Mouse (Mus musculus): Measurements from ENCODE around the gene Mrpl34. TPM values are rescaled to one million over a fixed set of nuclear protein-coding genes. Genes with fewer than 3 reads are reported as not detected.
"Not testable (repeated sequence)": the region's sequence is repeated elsewhere in the genome, so short reads cannot be mapped to it uniquely, and the experiment has no call there.

Mrpl34 gene
- polyA plus RNA-seq (2014; fragmentation: Nextera tagmentation; extraction: Ambion mirVana) = 231 and 239 TPM in 2 replicates

DNA sequence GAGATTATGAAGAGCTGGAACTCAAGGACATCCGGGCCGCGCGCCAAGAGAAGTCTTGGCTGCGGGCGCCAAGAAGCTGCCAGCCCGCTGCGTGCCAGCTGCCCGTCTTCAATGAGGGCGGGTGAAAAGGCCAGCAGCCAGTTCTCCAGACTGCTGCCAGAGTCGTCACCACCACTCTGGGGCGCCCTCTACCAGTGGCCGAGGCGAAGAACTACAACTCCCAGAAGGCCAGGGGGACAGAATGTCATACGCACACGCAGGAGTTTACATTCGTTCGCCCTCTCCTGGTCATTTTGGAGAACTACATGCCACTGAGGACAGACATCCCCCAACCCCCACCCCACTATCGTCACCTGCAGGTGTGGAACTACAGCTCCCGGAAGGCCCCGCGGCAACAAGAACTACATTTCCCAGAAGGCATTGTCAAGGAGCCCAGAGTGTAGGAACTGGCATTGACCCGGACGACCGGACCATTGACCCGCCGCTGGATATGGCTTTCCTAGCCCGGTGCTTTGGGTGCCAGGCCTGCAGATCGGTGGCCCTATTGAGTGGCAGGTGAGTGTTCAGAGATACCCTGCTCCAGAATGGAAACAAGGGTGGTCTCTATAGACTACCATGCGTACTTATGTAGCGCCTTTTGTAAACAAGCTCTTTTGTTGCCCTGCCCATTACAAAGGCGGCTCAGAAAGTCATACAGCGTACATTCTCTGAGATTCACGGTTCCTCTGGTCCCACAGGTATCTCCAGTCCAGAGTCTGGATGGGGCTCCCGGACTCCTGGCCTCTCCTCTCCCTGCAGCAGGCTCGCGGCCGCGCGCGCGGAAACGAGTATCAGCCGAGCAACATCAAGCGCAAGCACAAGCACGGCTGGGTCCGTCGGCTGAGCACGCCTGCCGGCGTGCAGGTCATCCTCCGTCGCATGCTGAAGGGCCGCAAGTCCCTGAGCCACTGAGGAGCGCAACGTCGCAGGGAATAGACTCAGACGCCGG is at the start of gene Mrpl34:
TSS of gene Mrpl34 (plus strand) at position 447 of the 988 bp plus-strand sequence.
- H3K9me3 ChIP-seq (ENCODE audit: control insufficient read depth, low read length) = no peaks in the 10 kb centered on the region
- H3K4me2 ChIP-seq (replicated peaks; ENCODE audit: low read depth, low read length) = peak within 1 kb of the TSS; percentile 85
- H3K27ac ChIP-seq (ENCODE audit: low read depth, low read length) = peak within 1 kb of the TSS; percentile 71
- under 1% methylated on average over 59 of the region's 59 CpGs for WGBS
- ATAC-seq (ENCODE audit: low FRiP score) = peak; percentile 81
- H3K27me3 ChIP-seq (ENCODE audit: control insufficient read depth, insufficient read depth, low read length) = no peaks in the 10 kb centered on the region
- H3K4me3 ChIP-seq (ENCODE audit: low read depth, low read length) = peak within 1 kb of the TSS; percentile 88
- peak within 1 kb of the TSS; percentile 90 for H3K9ac ChIP-seq (ENCODE audit: low read depth, low read length)
- peaks cover 15% of the 10 kb centered on the region for H3K4me1 ChIP-seq (replicated peaks; ENCODE audit: control insufficient read depth, insufficient read depth, low read length)
- peak; percentile 100 for DNase-seq (ENCODE audit: low spot score)
- peaks cover 8% of the 10 kb centered on the region; the same call in 1 of the 2 replicates for H3K36me3 ChIP-seq (ENCODE audit: control insufficient read depth, insufficient read depth, low read length)

DNA sequence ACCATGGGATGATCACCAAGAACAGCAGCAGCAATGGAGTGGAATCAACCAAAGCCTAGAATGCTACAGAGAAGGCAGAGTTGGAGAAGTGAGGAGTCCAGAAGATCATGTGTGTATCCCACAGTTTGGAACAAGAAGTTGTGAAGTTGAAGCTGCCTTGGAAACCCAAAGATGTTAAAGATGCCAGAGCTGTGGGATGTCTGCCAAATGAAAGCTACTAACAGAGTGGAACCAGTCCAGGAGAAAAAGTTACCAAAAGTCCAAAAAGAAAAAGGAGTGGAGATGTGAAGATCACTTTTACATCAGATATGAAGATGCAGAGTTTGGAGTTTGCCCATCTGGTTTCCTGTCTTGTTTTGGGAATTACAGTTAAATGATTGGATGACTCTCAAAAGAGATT is 42.6 kb upstream of the Mrpl34 start:
- Histone ChIP-seq H3K4me3 (ENCODE audit: low read depth, low read length) (no peak overlapping the region), H3K36me3 (ENCODE audit: control insufficient read depth, insufficient read depth, low read length) (no peaks in the 10 kb centered on the region), H3K9ac (ENCODE audit: low read depth, low read length) (no peak overlapping the region), H3K9me3 (ENCODE audit: control insufficient read depth, low read length) (no peaks in the 10 kb centered on the region), H3K27me3 (ENCODE audit: control insufficient read depth, insufficient read depth, low read length) (no peaks in the 10 kb centered on the region), H3K4me2 (replicated peaks; ENCODE audit: low read depth, low read length) (no peak overlapping the region), H3K4me1 (replicated peaks; ENCODE audit: control insufficient read depth, insufficient read depth, low read length) (no peaks in the 10 kb centered on the region), H3K27ac (ENCODE audit: low read depth, low read length) (no peak overlapping the region)
- no peak for DNase-seq (ENCODE audit: low spot score)
- no peak for ATAC-seq (ENCODE audit: low FRiP score)

DNA sequence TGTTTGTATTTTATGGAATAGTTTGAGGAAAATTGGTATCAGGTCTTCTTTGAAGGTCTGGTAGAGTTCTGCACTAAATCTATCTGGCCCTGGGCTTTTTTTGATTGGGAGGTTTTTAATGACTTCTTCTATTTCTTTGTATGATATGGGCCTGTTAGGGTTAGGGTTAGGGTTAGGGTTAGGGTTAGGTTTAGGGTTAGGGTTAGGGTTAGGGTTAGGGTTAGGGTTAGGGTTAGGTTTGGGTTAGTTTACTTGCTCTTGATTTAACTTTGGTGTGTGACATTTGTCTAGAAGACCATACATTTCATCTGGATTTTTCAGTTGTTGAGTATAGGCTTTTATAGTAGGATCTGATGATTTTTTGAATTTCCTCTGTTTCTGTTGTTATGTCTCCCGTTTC is 31.8 kb upstream of the Mrpl34 start:
- H3K4me1 ChIP-seq (replicated peaks; ENCODE audit: control insufficient read depth, insufficient read depth, low read length); H3K9me3 ChIP-seq (ENCODE audit: control insufficient read depth, low read length); H3K4me3 ChIP-seq (ENCODE audit: low read depth, low read length); H3K36me3 ChIP-seq (ENCODE audit: control insufficient read depth, insufficient read depth, low read length); H3K27me3 ChIP-seq (ENCODE audit: control insufficient read depth, insufficient read depth, low read length); H3K4me2 ChIP-seq (replicated peaks; ENCODE audit: low read depth, low read length); DNase-seq (ENCODE audit: low spot score); H3K27ac ChIP-seq (ENCODE audit: low read depth, low read length); ATAC-seq (ENCODE audit: low FRiP score); H3K9ac ChIP-seq (ENCODE audit: low read depth, low read length): not testable (repeated sequence)
- 79% methylated on average over 1 of the region's 1 CpGs for WGBS

DNA sequence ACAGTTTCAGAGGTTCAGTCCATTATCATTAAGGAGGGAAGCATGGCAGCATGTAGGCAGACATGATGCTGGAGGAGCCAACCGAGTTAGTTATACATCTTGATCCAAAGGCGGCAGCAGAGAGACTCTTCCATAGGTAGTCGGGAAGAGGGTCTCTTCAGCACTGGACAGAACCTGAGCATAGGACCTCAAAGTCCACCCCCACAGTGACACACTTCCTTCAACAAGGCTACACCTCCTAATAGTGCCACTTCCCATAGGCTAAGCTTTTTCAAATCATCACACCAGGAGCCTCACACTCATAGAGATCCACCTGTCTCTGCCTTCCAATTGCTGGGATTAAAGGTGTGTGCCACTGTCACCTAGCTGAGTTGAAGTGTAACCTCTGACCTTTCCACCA is 27.7 kb upstream of the Mrpl34 start:
- H3K9me3 ChIP-seq (ENCODE audit: control insufficient read depth, low read length) = no peaks in the 10 kb centered on the region
- no peaks in the 10 kb centered on the region for H3K36me3 ChIP-seq (ENCODE audit: control insufficient read depth, insufficient read depth, low read length)
- H3K4me3 ChIP-seq (ENCODE audit: low read depth, low read length) = no peak overlapping the region
- no peak overlapping the region for H3K27ac ChIP-seq (ENCODE audit: low read depth, low read length)
- WGBS = 63% methylated on average over 3 of the region's 3 CpGs
- DNase-seq (ENCODE audit: low spot score) (no peak), ATAC-seq (ENCODE audit: low FRiP score) (no peak)
- no peak overlapping the region for H3K4me2 ChIP-seq (replicated peaks; ENCODE audit: low read depth, low read length)
- H3K27me3 ChIP-seq (ENCODE audit: control insufficient read depth, insufficient read depth, low read length) = no peaks in the 10 kb centered on the region
- H3K9ac ChIP-seq (ENCODE audit: low read depth, low read length) = no peak overlapping the region
- no peaks in the 10 kb centered on the region for H3K4me1 ChIP-seq (replicated peaks; ENCODE audit: control insufficient read depth, insufficient read depth, low read length)

DNA sequence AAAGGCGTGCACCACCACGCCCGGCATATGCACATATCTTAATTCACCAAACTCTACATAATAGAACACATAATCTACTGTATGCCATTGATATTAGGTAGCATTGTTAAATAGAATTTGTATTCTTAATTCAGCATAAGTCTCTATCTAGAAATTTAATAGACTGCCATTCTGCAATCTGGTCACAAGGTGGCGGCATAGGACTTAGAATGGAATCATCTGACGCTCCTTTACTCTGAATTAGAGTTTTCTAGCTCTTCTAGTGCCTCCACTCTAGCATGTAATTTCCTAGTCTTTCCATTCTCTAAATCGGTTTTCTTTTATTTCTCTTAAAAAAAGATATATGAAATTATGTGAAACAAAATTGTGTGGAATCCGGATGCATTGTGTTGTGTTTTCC is 23.4 kb upstream of the Mrpl34 start:
- no peak overlapping the region for H3K4me2 ChIP-seq (replicated peaks; ENCODE audit: low read depth, low read length)
- ATAC-seq (ENCODE audit: low FRiP score) = no peak
- no peaks in the 10 kb centered on the region for H3K36me3 ChIP-seq (ENCODE audit: control insufficient read depth, insufficient read depth, low read length)
- H3K4me3 ChIP-seq (ENCODE audit: low read depth, low read length) = no peak overlapping the region
- H3K9me3 ChIP-seq (ENCODE audit: control insufficient read depth, low read length) = no peaks in the 10 kb centered on the region
- no peaks in the 10 kb centered on the region for H3K27me3 ChIP-seq (ENCODE audit: control insufficient read depth, insufficient read depth, low read length)
- no peak overlapping the region for H3K9ac ChIP-seq (ENCODE audit: low read depth, low read length)
- 2% methylated on average over 7 of the region's 7 CpGs for WGBS
- DNase-seq (ENCODE audit: low spot score) = peak; percentile 81
- no peaks in the 10 kb centered on the region for H3K4me1 ChIP-seq (replicated peaks; ENCODE audit: control insufficient read depth, insufficient read depth, low read length)
- H3K27ac ChIP-seq (ENCODE audit: low read depth, low read length) = no peak overlapping the region

DNA sequence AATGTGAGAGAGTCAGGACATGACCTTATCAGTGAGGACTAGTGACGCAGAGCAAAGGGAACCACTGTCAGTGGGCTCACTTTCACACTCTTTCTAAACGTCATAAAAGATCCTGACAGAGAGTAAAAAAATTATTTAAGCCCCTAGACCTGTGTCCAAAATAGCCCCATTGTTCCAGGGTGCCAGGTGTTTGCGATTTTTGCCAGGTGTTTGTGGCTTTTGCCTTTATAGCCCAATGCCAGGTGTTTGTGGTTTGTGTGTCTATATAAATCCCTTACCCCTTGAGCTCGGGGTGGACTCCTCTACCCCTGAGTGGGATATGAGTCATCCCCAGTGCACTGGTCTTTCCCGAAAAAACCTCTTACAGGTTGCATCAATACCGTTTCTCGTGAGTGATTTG is 19.7 kb upstream of the Mrpl34 start:
- Histone ChIP-seq H3K9me3 (ENCODE audit: control insufficient read depth, low read length) (no peaks in the 10 kb centered on the region), H3K9ac (ENCODE audit: low read depth, low read length) (no peak overlapping the region), H3K4me1 (replicated peaks; ENCODE audit: control insufficient read depth, insufficient read depth, low read length) (no peaks in the 10 kb centered on the region), H3K36me3 (ENCODE audit: control insufficient read depth, insufficient read depth, low read length) (no peaks in the 10 kb centered on the region), H3K4me3 (ENCODE audit: low read depth, low read length) (no peak overlapping the region), H3K27ac (ENCODE audit: low read depth, low read length) (no peak overlapping the region), H3K4me2 (replicated peaks; ENCODE audit: low read depth, low read length) (no peak overlapping the region), H3K27me3 (ENCODE audit: control insufficient read depth, insufficient read depth, low read length) (no peaks in the 10 kb centered on the region)
- DNase-seq (ENCODE audit: low spot score) (no peak), ATAC-seq (ENCODE audit: low FRiP score) (no peak)
- 86% methylated on average over 7 of the region's 7 CpGs for WGBS

DNA sequence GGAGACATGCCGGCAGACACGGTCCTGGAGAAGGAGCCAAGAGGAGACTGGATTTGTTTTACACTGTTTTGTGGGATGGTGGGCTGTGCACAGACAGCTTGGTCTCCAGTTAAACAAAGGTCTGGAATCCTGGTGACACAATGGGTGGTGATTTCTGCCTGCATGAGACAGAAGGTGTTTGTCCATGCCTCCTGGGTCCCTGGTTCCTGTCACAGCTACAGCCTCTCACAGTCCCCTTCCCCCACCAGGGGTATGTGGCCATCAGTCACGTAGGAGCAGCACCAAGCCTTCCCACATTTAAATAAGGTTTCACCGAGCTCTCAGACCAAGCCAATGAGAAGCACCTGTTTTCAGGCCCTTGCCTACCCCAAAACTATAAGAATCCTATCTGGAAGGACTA is 13.4 kb upstream of the Mrpl34 start:
- WGBS = 67% methylated on average over 4 of the region's 4 CpGs
- no peak overlapping the region for H3K27ac ChIP-seq (ENCODE audit: low read depth, low read length)
- no peak for DNase-seq (ENCODE audit: low spot score)

DNA sequence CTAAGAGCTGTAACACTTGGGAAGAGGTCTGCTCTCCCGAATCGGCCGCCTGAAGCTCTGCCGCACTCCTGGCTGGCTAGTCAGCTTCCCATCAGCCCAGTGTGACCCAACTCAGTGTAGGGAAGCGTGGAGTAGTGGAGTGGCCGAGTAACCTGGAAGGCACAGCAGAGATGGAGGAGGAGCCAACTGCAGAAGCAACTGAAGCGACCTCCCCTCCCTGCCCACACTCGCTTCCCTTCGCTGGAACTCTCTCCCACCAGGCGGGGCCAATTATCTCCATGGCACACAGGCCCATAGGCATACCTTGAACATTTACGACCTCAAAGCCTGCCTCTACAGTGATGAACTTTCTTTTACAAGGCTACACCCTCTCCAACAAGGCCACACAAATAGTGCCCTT is 13.0 kb upstream of the Mrpl34 start:
- Histone ChIP-seq H3K4me3 (ENCODE audit: low read depth, low read length) (no peak overlapping the region), H3K36me3 (ENCODE audit: control insufficient read depth, insufficient read depth, low read length) (no peaks in the 10 kb centered on the region), H3K9me3 (ENCODE audit: control insufficient read depth, low read length) (no peaks in the 10 kb centered on the region), H3K4me2 (replicated peaks; ENCODE audit: low read depth, low read length) (no peak overlapping the region), H3K9ac (ENCODE audit: low read depth, low read length) (no peak overlapping the region), H3K27ac (ENCODE audit: low read depth, low read length) (no peak overlapping the region), H3K27me3 (ENCODE audit: control insufficient read depth, insufficient read depth, low read length) (no peaks in the 10 kb centered on the region), H3K4me1 (replicated peaks; ENCODE audit: control insufficient read depth, insufficient read depth, low read length) (no peaks in the 10 kb centered on the region)
- ATAC-seq (ENCODE audit: low FRiP score) = no peak
- DNase-seq (ENCODE audit: low spot score) = no peak
- WGBS = 49% methylated on average over 11 of the region's 11 CpGs

More for the DNA sequence above, 13.4 kb upstream of the Mrpl34 start:
- H3K9me3 ChIP-seq (ENCODE audit: control insufficient read depth, low read length) = no peaks in the 10 kb centered on the region
- H3K9ac ChIP-seq (ENCODE audit: low read depth, low read length) = no peak overlapping the region
- no peak overlapping the region for H3K4me2 ChIP-seq (replicated peaks; ENCODE audit: low read depth, low read length)
- no peak overlapping the region for H3K4me3 ChIP-seq (ENCODE audit: low read depth, low read length)
- no peaks in the 10 kb centered on the region for H3K27me3 ChIP-seq (ENCODE audit: control insufficient read depth, insufficient read depth, low read length)
- ATAC-seq (ENCODE audit: low FRiP score) = no peak
- H3K4me1 ChIP-seq (replicated peaks; ENCODE audit: control insufficient read depth, insufficient read depth, low read length) = no peaks in the 10 kb centered on the region
- H3K36me3 ChIP-seq (ENCODE audit: control insufficient read depth, insufficient read depth, low read length) = no peaks in the 10 kb centered on the region

DNA sequence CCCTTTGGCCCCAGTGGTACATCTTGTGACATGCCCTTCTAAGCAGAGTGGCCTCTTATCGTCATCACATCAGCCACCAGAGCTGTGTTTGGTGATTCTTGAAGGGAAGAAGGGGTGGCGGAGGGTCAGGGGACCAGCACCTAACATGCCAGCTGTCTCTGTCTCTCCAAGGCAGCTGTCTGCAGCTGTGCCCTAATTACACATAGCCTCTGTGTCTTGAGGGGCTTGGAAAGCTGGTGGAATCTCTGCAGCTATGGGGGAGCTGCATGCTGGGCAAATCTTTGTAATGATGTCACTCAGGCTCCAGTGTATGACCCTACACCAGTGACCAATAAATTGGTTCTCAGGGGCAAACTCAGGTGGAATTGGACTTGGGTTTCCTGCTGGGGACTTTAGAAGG is 12.1 kb upstream of the Mrpl34 start:
- DNase-seq (ENCODE audit: low spot score) (no peak), ATAC-seq (ENCODE audit: low FRiP score) (no peak)
- WGBS = 82% methylated on average over 2 of the region's 2 CpGs
- Histone ChIP-seq H3K27ac (ENCODE audit: low read depth, low read length) (no peak overlapping the region), H3K9ac (ENCODE audit: low read depth, low read length) (no peak overlapping the region), H3K27me3 (ENCODE audit: control insufficient read depth, insufficient read depth, low read length) (no peaks in the 10 kb centered on the region), H3K9me3 (ENCODE audit: control insufficient read depth, low read length) (no peaks in the 10 kb centered on the region), H3K36me3 (ENCODE audit: control insufficient read depth, insufficient read depth, low read length) (no peaks in the 10 kb centered on the region), H3K4me2 (replicated peaks; ENCODE audit: low read depth, low read length) (no peak overlapping the region), H3K4me1 (replicated peaks; ENCODE audit: control insufficient read depth, insufficient read depth, low read length) (no peaks in the 10 kb centered on the region), H3K4me3 (ENCODE audit: low read depth, low read length) (no peak overlapping the region)

All from hindbrain, embryonic 11.5 days (tissue).